Mouse (Mus musculus): ENCODE data around the gene Tll1. TPM values are rescaled to one million over a fixed set of nuclear protein-coding genes. Genes with fewer than 3 reads are reported as not detected.

The Tll1 gene
- 2.1 TPM for polyA plus RNA-seq (2014; fragmentation: Illumina TruSeq; extraction: RNeasy Lipid Tissue Mini Kit (QIAGEN cat#74804); ENCODE audit: low read depth, low replicate concordance)

GRCm38 (mm10) chr8:64206024-64206385 is at the start of gene Tll1:
Tll1 (minus strand) TSS chr8:64206271.

